Mouse (Mus musculus): Measurements from ENCODE around the gene Ncln.

Ncln gene

DNA sequence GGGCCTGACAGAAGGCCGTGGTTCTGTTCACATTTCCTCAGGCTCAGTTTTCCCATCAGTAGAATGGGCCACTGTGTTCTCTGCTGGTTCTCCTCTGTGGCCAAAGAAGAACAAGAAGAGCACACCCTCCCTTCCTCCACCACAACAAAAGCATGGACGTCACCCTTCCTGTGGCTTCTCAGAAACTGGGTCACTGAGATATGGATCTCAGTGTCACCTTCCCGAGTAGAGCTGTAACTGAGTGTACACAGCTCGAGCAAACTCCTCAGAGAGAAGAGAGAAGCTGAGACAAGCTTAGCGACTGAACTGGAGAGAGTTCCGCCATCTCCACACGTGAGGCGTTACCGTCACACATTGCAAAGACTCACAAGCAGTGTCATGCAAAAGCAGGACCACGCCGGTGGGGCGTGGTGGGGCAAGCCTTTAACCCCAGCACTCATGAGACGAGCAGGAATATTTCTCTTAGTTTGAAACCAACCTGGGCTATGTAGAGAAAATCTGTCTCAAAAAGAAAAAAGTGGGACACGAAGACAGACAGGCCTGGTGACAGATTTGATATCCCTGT, 14.1 kb upstream of the Ncln start:
- DNase-seq, result no peak

DNA sequence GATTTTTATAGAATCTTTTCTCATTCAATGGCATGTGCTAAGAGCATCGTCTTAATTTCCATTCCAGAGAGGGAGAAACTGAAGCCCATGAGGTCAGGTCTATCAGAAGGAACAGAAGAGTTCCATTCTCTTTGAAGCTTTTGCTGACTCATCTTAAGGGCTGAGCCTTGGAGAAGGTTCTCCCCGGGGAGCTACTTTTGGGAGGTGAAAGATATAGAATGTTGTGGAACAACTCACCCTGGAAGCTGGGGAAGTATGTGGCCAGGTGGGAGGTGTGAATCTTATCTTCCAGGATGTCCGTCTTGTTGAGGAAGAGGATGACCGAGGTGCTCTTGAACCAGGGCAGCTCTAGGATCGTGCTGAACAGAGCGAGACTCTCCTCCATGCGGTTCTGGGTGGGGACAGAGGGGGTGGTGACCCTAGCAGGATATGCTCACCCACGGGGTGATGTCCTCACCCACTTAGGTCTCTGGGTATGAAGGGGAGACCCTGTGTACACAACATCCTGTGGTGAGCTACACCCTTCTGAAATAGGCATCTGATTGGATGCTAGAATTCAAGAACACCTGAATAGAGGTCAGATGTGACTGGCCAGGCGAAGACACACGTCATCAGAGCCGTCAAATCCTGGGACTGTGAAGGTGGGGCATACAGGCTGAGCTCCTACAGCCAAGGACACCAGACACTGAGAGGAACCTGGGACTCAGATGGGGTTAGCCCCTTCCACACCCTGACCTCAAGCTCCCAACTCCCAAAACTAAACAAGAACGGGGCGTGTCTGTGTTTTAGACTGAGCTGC, 11.7 kb upstream of the Ncln start:
- DNase-seq, result no peak

DNA sequence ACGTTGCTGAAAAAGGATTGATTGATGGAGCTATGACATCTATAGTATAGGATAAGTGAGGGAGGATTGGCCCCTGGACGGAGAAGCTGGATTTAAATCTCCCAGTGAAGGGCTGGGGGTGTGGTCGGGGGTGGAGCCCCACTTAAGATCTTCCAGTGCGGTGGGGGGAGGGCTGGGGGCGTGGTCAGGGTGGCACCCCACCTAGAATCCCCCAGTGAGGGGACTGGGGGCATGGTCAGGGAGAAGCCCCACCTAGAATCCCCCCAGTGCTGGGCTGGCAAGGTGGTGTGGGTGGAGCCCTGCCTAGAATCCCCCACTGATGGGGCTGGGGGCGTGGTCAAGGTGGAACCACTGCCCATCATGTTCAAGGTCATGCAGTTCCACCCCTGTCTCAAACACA, 10.9 kb upstream of the Ncln start:
- no peak for DNase-seq

DNA sequence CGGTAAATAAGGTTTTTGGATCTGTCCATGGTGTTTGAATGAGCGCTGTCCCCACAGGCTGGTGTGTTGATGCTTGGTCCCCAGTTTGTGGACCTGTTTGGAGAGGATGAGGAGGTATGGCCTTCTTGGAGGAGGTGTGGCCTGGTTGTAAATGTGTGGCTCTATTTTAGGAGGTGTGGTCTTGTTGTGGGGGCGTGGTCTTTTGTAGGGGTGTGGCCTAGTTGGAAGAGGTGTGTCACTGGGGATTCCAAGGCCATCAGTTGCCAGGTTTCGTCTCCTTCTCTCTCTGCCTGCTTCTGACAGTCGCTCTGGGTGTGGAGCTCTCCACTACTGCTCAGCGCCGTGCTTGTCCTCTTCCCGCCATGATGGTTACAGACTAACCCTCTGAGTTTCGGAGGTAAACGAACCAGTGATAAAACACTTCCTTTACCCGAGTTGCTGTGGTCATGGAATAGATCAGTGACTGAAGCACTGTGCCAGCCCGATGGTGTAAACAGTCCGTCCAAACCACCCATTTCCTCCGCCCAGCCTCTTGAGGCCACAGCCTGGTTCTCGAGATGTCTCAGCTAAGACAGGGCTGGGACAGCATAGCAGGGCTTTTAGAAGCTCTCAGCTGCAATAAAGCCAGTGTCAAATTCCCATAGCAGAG, 8.9 kb upstream of the Ncln start:
- no peak for DNase-seq

DNA sequence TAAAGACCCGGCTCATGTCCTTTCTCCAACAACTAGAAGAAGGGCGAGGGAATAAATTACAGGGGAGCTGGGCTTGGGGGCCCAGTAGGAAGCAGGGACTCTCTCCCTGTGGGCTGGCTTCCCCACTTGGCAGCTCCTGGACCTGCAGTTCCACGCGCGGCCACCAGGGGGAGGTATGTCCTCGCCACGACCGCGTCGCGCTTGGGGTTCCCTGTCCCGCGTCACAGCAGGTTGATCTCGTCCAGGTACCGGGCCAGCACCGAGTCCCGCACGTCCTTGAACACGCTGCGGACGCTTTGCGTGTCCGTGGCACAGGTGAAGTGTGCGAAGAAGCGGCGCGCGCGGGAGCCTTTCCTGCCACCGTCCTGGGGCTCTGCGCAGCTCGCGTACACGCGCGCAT, 6.5 kb upstream of the Ncln start:
- DNase-seq, result peak; percentile 97

DNA sequence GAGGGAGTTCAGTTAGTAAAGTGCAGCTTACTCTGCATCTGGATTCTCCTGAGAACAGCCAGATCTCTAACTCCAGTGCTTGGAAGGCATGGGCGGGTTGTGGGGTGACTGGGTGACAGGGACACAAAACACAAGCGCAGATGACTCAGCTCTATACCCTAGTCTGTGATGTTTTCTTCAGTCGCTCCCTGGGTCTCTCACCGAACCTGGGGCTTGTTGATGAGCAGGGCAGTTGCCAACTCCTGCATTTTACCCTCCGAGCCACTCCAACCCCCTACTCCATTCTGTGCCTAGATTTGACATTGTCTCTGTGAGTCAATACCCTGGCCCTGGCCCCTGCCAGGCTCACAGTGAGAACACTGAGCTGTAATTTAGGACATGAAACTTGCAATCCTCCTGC, 5.7 kb upstream of the Ncln start:
- no peak for DNase-seq

DNA sequence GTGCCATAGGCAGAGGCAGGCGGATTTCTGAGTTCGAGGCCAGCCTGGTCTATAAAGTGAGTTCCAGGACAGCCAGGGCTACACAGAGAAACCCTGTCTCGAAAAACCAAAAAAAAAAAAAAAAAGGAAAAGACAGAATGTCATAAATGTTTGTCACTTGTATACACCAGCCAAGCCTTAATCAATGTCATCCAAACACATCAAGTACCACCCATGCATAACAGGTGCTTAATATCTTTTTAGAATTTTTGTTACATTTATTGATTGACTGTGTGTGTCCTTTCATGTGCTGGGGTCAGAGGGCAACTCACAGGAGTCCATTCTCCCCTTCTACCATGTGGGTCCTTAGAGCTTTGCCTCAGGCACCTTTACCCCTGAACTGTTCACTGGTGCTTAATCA, 3.8 kb upstream of the Ncln start, which contains the start of gene S1pr4:
Gene S1pr4 (minus strand): TSS at position 101 of the 400 bp plus-strand sequence.
- DNase-seq, result no peak

DNA sequence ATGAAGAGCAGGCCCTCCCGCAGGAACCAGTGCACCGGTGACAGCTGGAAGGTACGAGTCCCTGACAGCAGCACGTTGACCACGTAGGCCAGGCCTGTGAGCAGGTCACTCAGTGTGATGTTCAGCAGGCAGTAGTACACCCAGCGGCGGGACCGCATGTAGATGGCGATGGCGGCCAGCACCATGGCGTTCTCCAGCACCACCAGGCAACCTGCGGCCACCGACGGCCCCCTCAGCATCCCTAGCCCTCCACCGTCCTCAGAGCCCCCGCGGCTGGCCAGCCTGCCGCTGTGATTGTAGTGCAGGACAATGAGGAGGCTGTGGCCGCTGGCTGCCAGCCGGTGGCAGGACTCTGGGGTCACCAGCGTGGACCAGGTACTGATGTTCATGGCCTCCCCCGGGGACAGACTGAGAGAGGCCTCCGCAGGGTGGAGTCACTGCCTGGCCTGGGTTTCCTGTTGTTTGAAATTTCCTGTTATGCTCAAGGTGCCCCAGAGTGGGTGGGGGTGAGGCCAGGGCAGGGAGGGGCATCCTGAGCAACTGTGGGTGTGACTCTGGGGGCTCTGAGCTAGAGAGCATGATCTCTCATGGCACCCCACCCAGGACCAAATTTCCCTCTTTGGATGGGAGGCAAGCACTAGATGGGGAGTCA, 3.2 kb upstream of the Ncln start:
- DNase-seq, result no peak

DNA sequence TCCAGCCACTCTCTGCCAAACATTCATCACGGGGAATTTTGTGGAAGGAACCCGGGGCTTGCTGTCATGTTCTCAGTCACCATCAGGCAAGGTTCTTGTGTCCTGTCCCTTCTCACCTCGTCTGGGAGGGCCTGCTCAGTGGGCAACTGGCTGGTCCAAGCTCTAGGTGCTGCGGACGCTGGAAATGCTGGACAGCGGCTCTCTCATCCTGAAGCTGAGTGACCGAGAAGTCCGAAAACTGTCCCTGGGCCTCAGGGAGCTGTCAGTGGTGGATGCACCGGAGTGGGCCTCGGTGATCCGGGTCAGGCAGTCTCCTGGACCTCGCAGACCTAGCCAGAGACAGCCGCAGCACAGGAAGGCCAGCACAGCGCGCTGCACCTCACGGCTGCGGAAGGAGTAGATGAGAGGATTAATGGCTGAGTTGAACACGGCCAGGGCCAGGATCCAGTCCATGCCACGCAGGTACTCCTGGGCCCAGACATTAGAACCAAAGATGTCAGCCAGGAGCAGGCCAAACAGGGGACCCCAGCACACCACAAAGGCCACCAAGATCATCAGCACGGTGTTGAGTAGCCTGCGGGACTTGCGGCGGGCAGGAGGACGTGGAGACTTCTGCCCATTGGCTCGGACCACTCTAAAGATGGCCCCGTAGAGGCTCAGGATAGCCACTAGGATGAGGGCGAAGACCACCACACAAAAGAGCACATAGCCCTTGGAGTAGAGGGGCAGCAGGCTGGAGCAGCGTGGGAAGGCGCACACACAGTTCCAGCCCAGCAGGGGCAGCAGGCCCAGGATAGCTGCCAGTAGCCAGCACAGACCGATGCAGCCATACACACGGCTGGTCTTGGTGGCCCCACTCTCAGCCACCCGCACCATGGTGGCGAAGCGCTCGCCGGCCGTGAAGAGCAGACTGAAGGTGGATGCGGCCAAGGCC, 2.4 kb upstream of the Ncln start:
- no peak for DNase-seq

DNA sequence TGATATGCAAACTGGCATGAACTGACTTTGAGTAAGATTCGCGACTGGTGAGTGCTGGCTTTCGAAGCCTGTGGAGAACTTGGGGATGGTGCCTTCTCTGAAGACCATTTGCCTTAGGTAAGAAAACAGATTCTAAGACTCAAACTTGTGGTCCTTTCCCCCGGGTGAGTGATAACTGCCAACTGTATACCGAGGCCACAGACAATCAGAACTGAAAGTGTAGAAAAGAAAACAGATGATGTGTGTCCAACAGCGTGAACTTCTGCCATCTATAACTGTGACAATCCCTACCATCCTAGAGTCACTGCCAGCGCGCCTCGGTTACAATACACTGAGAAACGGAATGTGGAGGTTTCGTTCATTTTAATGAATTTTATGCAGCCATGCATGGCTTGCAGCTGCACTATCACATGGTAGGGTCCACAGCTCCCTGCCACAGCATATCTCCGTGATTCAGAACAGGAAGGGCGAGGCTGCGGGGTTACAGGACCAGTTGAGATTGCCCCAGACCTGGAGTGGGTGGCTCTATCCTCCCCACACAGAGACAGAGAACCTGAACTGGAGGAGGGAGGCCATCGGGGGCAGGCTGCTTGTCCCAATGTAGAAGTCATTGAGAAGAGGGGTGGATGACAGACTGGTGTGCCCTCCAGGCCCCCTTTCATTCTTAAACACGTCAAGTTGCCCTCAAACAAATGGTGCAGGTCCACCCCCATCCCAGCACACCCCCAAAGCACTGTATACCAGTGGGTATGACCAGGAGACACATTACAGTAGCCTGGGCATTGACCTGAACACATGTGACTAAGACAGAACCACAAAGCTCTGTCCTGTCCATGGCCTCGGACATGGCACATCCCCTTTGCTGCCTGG, 1.4 kb upstream of the Ncln start:
- no peak for DNase-seq

DNA sequence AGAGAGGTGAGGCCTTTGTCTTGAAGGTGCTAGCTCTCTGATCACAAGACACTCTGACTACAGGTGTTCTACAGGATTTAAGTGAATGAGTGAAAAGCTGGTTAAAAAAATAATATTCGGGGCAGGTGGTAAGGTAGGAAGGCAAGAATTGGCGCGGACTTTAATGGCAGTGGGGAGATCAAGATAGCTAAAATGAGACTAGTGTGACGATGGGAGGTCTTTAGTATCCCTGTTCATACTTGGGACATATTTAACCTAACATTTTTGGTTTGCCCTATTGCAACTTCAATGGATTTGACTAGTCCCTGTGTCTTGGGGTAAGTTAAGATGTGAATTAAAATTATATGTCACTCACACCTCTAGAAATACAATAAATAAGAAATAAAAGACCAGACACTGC, 777 bp upstream of the Ncln start:
- no peak for DNase-seq

DNA sequence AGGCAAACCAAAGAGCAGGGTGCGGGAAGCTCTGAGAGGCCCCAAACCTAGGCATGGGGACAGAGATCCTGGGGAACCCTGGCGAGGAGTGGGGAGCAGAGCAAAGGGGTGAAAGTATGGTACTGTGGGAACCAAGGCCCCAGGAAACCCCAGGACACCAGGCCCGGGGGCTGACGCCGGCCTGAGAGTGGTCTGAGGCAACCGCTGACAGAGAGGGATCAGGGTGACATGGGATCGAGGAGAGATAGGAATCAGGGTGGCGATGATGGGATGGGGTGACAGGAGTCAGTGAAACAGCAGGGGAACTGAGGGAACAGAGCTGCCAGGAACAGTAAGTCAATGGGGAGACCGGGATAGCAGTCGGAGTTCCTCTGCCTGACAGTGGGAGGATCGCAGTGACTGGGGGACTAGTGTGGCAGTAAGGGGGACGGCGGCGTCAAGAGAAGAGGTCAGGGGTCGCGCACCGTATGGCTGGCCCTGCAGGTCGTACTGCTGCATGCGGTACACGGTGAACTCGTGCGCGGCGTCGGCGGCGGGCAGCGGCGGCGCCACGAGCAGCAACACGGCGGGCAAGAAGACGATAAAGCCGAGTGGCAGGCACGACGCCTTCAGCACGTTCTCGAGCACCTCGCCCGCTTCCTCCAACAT, 452 bp downstream of the Ncln start:
- DNase-seq, result no peak

DNA sequence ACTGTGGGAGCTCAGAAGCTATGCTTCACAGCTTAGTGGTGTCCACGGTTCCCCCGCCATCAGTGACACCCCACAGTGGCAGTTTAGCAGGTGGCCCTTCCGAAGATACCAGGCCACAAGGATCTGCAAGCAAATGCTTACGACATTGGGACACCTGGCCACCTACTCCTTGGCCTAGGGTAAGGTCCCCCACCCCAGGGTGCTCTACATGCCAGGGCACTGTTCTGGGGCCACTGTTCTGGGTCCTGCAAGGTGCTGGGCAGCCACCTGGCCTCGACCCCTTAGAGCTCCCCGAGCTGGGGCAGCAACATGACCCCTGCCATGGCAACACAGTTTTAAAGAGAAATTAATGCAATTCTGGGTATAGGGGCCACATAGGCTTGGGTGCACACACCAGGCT, 1.0 kb downstream of the Ncln start:
- no peak for DNase-seq

DNA sequence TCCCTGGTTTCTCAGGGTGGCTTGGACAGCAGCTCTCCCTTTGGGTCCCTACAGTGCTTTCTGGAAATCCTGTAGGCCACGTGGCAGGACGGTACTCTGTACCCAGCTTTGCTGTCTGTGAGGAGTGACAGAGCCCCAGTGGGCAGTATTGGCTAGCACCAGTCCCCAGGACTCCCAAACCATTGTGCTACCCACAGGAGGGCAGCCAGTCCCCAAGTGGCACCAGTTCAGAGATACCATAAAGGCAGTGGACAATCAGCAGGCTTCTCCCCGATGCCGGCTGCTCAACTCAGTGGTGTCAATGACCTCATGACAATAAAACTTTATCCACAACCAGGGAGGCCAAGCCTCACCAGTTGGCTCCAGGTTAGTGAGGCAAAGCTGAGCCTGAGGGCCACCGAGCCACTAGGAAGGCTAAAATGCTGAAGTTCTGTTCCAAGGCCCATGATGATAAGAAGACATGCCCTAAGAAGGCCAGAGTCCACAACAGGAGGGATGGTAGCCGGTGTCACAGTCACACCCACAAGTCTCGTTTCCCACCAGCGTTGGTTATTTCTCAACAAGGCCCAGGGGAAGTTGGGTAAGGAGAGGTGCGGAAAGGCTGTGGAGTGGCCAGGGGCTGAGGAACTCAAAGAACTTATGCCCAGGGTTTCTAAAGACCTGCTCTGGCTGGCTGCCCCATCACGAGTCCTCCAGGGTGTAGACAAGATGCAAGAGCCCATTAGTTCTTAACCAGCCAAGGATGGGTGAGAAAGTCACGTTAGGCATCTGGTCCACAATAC, 1.7 kb downstream of the Ncln start:
- DNase-seq, result no peak

DNA sequence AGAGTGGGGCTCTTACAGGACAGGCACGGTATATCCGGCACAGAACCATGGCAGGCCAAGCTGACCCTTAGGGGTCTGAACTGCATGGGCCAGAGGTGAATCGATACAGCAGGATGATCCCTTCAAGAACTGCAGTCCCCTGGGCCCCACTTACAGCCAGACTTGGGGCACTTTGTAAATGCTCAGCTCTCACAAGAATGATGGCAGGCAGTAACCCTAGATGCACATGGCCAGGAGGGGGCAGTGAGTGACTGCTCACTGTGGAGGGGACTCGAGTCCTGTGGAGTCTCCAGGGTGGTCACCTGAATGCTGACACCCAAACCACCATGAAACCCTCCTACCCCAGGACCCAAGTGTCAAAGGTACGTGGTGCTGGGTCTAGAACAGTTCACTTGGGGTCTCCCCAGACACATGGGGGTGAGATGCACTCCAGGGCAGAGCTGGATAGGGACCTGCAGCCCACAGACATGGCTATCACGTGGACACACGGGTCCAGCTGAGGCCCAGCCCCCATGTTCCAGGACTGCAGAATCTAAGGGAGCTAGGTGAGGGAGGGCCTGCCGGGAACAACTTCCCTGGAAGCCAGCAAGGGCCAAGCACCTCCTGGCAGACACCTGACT, 2.5 kb downstream of the Ncln start:
- DNase-seq, result no peak

DNA sequence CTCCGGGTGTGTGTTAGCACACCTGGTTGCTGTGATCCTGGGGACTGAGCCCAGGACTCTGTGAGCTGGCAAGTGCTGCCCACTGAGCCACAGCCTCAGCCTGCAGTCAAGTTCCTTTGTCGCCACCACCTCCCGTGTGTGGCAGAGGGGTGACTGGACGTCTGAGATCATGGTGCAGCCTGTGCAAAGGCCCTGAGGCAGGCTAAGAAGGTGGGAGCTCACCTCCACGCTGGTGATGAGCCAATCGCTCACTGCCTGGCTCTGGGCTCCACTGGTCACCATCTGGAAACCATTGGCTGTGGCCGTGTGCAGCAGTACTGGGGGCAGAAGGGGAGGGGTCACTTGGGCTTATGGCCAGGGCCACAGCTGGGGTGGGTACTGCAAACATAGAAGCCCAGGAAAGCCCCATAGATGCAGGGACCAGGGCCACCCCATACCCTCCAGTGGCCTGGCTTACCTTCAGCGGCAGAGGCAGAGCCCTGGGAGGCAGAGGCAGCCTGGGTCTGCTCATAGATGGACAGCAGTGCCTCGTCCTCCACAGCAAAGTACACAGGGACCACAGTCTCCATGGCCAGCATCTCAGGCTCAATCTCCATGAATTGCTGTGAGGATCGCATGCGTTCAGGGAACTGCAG, 3.5 kb downstream of the Ncln start:
- no peak for DNase-seq

DNA sequence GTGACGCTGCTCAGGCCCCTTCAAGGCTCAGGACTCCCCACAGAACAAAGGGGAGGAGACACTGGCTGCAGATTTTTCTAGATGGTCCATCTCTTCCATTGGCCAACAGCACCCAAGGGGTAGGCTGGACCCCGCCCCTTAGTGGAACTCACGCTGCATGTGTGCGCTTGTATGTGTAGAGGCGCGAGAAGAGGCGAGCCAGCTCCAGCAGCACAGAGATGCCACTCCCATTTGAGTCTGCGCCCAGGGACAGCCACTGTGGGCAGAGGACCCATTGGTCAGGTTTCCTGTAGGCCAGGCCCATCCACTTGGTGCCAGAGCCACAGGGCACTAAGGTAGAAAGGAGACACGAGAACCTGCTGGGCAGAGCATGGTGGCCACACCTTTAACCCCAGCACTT, 5.2 kb downstream of the Ncln start:
- no peak for DNase-seq

DNA sequence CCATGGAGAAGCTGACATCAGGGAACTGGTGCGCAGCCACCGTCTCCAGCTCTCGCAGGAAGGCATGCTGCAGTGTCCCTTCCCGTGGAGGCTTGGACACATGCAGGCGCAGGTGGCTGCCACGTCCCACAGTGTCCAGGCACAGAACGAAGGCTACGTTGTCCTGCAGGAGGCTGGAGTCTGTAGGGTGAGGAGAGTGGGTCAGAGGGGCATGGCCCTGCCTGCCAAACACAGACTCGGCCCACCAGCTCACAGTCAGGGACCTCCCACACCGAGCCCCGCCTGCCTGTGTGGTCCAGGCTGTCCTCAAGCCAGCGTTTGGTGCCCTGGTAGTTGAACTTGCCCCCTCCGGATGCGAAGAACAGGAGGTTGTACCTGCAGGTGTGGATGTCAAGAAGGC, 6.3 kb downstream of the Ncln start:
- no peak for DNase-seq

DNA sequence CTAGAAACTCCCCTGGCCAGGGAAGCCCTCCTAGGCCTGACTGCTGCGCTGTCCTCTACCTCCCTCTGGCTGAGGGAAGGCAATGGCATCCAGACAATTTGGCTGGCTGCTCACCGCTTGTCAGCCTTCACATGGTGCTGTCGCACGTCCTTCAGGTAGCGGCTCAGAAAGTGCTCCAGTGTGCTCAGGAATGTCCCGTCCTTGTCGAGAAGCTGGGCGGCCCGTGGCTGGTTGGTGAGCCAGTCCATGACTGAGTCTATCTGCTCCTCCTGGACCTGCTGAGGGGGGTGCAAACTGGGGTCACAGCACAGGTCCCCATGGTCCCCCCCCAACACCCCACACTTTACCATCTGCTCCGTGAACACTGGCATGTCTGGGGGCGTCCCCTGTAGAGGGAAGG, 8.1 kb downstream of the Ncln start:
- DNase-seq, result no peak
